Mouse (Mus musculus) hindbrain, embryonic 11.5 days (tissue): ENCODE results near the gene Gm10153. TPM values are rescaled to one million over a fixed set of nuclear protein-coding genes. Genes with fewer than 3 reads are reported as not detected.

ENCODE experiments used
- polyA plus RNA-seq: library from polyadenylated mRNA; unstranded; fragments of >200 nt; fragmentation: Nextera tagmentation; extraction: Ambion mirVana; gene quantifications from 2 replicates; pipeline ENCODE4 v1.2.1, GENCODE M21; 2014

Gm10153 gene
- polyA plus RNA-seq, 1 experiment from 2014 or later: not detected

Other genes starting within 250 kb of the Gm10153 start
- gene Brsk2, start 240.6 kb downstream of the Gm10153 start, polyA plus RNA-seq: 13.7 and 15.6 TPM in 2 replicates
- gene Mob2, start 129.3 kb downstream of the Gm10153 start, polyA plus RNA-seq: 53.3 and 59.8 TPM in 2 replicates
- 19.1 and 20.9 TPM in 2 replicates for gene Dusp8, start 94.5 kb downstream of the Gm10153 start, polyA plus RNA-seq
- gene Gm45618, start 69.7 kb downstream of the Gm10153 start, polyA plus RNA-seq: not detected in 2 replicates
- not detected in 2 replicates for gene Gm39115, start 54.4 kb downstream of the Gm10153 start, polyA plus RNA-seq
- not detected in 2 replicates for gene Gm45337, start 45.8 kb downstream of the Gm10153 start, polyA plus RNA-seq
- not detected in 2 replicates for gene Gm29735, start 33.3 kb downstream of the Gm10153 start, polyA plus RNA-seq
- not detected in 2 replicates for gene Gm4553, start 24.6 kb downstream of the Gm10153 start, polyA plus RNA-seq
- gene Krtap5-2, start 14.4 kb downstream of the Gm10153 start, polyA plus RNA-seq: not detected in 2 replicates
- gene Krtap5-3, start 11.0 kb upstream of the Gm10153 start, polyA plus RNA-seq: not detected in 2 replicates
- not detected in 2 replicates for gene Gm7579, start 21.5 kb upstream of the Gm10153 start, polyA plus RNA-seq
- not detected in 2 replicates for gene Krtap5-5, start 39.6 kb upstream of the Gm10153 start, polyA plus RNA-seq
- gene Gm40460, start 50.7 kb upstream of the Gm10153 start, polyA plus RNA-seq: not detected in 2 replicates
- gene Gm2431, start 68.0 kb upstream of the Gm10153 start, polyA plus RNA-seq: not detected in 2 replicates
- not detected in 2 replicates for gene Gm4559, start 84.0 kb upstream of the Gm10153 start, polyA plus RNA-seq
- not detected in 2 replicates for gene Krtap5-1, start 106.7 kb upstream of the Gm10153 start, polyA plus RNA-seq
- not detected in 2 replicates for gene Krtap5-4, start 113.2 kb upstream of the Gm10153 start, polyA plus RNA-seq
- gene Ifitm10, start 183.4 kb upstream of the Gm10153 start, polyA plus RNA-seq: 0.39 and 0.47 TPM in 2 replicates
- not detected in 2 replicates for gene Gm49369, start 192.3 kb upstream of the Gm10153 start, polyA plus RNA-seq
- 168 and 200 TPM in 2 replicates for gene Ctsd, start 197.6 kb upstream of the Gm10153 start, polyA plus RNA-seq
- gene Syt8, start 244.5 kb upstream of the Gm10153 start, polyA plus RNA-seq: not detected in 2 replicates